Mouse (Mus musculus): ENCODE results near the gene Mgll. TPM values are rescaled to one million over a fixed set of nuclear protein-coding genes. Genes with fewer than 3 reads are reported as not detected.

The Mgll gene
- polyA plus RNA-seq, 1 experiment, result 19.9 TPM

- no peak overlapping the region for H3K27ac ChIP-seq (ENCODE audit: insufficient read depth, low read length)
- H3K4me1 ChIP-seq (ENCODE audit: control insufficient read depth, insufficient read depth, low read length), result no peaks in the 10 kb centered on the region
- no peak overlapping the region for H3K4me3 ChIP-seq (ENCODE audit: insufficient read depth, low read length)
- TF ChIP-seq CTCF (IDR thresholded peaks at IDR 0.05; ENCODE audit: borderline replicate concordance, insufficient read depth, low read length) (no peak), POLR2A (IDR thresholded peaks at IDR 0.05; ENCODE audit: low read depth, low read length) (no peak)
These were observed 32.9 kb upstream of the Mgll start for GRCm38 (mm10) chr6:88691361-88691760.

GRCm38 (mm10) chr6:88702887-88703286 lies 21.3 kb upstream of the Mgll start:
- no peak overlapping the region for H3K27ac ChIP-seq (ENCODE audit: insufficient read depth, low read length)
- no peaks in the 10 kb centered on the region for H3K4me1 ChIP-seq (ENCODE audit: control insufficient read depth, insufficient read depth, low read length)
- H3K4me3 ChIP-seq (ENCODE audit: insufficient read depth, low read length), result no peak overlapping the region
- TF ChIP-seq POLR2A (IDR thresholded peaks at IDR 0.05; ENCODE audit: low read depth, low read length) (no peak), CTCF (IDR thresholded peaks at IDR 0.05; ENCODE audit: borderline replicate concordance, insufficient read depth, low read length) (no peak)

DNA sequence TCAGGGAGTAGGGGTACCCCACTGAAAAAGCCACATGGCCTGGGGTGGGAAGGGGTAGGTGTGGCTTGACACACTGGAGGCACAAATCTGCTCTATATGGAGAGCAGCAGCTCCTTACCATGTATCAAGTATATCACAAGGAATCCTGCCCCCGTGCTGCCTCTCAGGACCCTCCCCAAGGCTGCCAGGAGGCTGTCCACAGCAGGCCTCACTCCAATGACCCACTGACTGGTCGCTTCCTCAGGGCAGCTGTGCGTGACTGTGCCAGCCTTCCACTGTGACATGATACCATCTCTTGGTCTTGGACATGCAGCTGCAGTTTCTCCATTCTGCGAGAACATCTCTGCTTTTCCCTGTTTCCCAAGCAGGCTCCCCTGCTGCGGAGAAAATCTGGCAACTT lies 20.5 kb upstream of the Mgll start:
- H3K27ac ChIP-seq (ENCODE audit: insufficient read depth, low read length), result no peak overlapping the region
- no peaks in the 10 kb centered on the region for H3K4me1 ChIP-seq (ENCODE audit: control insufficient read depth, insufficient read depth, low read length)
- H3K4me3 ChIP-seq (ENCODE audit: insufficient read depth, low read length), result no peak overlapping the region
- no peak for TF ChIP-seq POLR2A (IDR thresholded peaks at IDR 0.05; ENCODE audit: low read depth, low read length)
- no peak for TF ChIP-seq CTCF (IDR thresholded peaks at IDR 0.05; ENCODE audit: borderline replicate concordance, insufficient read depth, low read length)

- TF ChIP-seq CTCF (IDR thresholded peaks at IDR 0.05; ENCODE audit: borderline replicate concordance, insufficient read depth, low read length), result no peak
- TF ChIP-seq POLR2A (IDR thresholded peaks at IDR 0.05; ENCODE audit: low read depth, low read length), result no peak
- no peak overlapping the region for H3K4me3 ChIP-seq (ENCODE audit: insufficient read depth, low read length)
- H3K4me1 ChIP-seq (ENCODE audit: control insufficient read depth, insufficient read depth, low read length), result no peaks in the 10 kb centered on the region
- no peak overlapping the region for H3K27ac ChIP-seq (ENCODE audit: insufficient read depth, low read length)
These were observed 15.6 kb upstream of the Mgll start for GRCm38 (mm10) chr6:88708401-88709278.

- Histone ChIP-seq H3K4me1 (ENCODE audit: control insufficient read depth, insufficient read depth, low read length) (no peaks in the 10 kb centered on the region), H3K4me3 (ENCODE audit: insufficient read depth, low read length) (no peak overlapping the region), H3K27ac (ENCODE audit: insufficient read depth, low read length) (no peak overlapping the region)
- no peak for TF ChIP-seq CTCF (IDR thresholded peaks at IDR 0.05; ENCODE audit: borderline replicate concordance, insufficient read depth, low read length)
- no peak for TF ChIP-seq POLR2A (IDR thresholded peaks at IDR 0.05; ENCODE audit: low read depth, low read length)
These were observed 15.0 kb upstream of the Mgll start for GRCm38 (mm10) chr6:88709279-88709575.

DNA sequence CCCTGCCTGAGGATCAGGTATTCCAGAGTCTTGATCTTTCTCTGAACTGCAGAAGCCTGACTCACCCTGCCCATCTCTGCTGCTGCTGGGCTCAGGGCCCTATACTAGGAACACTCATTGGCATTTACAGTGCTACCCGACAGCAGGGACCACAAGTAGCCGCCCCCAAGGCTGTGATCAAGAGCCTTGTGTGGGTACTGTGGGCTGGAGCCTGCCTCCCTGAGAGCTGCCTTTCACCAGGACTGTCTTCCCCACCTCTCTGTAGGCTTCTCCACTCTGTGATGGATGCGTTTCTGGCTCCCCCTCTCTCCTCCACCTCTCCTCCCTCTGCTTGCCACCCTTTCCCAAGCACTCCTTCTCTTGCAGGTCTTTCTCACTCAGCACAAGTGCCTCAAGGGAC lies 12.9 kb upstream of the Mgll start:
- Histone ChIP-seq H3K27ac (ENCODE audit: insufficient read depth, low read length) (no peak overlapping the region), H3K4me3 (ENCODE audit: insufficient read depth, low read length) (no peak overlapping the region), H3K4me1 (ENCODE audit: control insufficient read depth, insufficient read depth, low read length) (no peaks in the 10 kb centered on the region)
- TF ChIP-seq CTCF (IDR thresholded peaks at IDR 0.05; ENCODE audit: borderline replicate concordance, insufficient read depth, low read length) (no peak), POLR2A (IDR thresholded peaks at IDR 0.05; ENCODE audit: low read depth, low read length) (no peak)

- Histone ChIP-seq H3K27ac (ENCODE audit: insufficient read depth, low read length) (no peak overlapping the region), H3K4me1 (ENCODE audit: control insufficient read depth, insufficient read depth, low read length) (no peaks in the 10 kb centered on the region), H3K4me3 (ENCODE audit: insufficient read depth, low read length) (no peak overlapping the region)
- TF ChIP-seq CTCF (IDR thresholded peaks at IDR 0.05; ENCODE audit: borderline replicate concordance, insufficient read depth, low read length) (no peak), POLR2A (IDR thresholded peaks at IDR 0.05; ENCODE audit: low read depth, low read length) (no peak)
These were observed 12.1 kb upstream of the Mgll start for GRCm38 (mm10) chr6:88712083-88712482.

DNA sequence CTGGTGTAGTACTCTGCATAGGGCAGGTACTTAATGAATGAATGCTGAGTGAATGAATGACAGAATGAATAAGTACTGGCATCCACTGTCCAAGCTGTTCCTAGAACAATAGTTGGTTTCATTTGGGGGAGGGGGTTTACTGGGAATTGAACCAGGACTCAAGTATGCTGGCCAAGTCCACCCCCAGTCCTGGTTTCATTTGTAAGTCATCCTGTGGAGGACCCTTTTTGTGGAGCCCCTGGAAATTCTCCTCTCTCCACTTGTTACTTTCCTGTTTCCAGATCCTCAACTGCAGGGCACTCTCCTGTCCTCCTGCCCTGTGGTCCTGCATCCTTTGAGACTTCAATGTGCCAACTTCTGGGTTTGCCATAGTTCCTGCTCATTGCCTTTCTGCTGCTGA lies 10.9 kb upstream of the Mgll start:
- Histone ChIP-seq H3K4me1 (ENCODE audit: control insufficient read depth, insufficient read depth, low read length) (no peaks in the 10 kb centered on the region), H3K4me3 (ENCODE audit: insufficient read depth, low read length) (no peak overlapping the region)
- TF ChIP-seq CTCF (IDR thresholded peaks at IDR 0.05; ENCODE audit: borderline replicate concordance, insufficient read depth, low read length) (no peak), POLR2A (IDR thresholded peaks at IDR 0.05; ENCODE audit: low read depth, low read length) (no peak)

DNA sequence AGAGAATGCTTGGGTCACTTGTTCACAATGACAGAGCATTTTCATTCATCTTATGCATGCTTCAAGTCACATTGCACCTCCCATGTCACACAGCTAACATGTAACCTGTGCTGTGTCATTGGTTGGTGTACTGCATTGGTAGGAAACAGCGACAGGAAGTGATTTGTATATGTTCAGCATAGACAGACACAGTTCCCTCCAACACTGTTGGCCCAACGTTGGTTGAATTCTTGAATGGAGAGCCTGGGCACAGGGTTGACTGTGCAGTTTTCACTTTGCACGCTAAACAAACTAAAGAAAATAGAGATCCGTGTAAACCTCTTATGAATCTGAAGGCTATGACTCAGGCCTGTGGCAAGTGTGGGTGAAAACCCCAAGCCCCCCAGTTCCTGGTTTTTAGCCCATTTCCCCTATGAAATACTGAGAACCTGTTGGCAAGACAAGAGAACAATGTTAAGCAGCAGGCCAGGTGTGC lies 10.0 kb upstream of the Mgll start:
- Histone ChIP-seq H3K4me1 (ENCODE audit: control insufficient read depth, insufficient read depth, low read length) (no peaks in the 10 kb centered on the region), H3K27ac (ENCODE audit: insufficient read depth, low read length) (no peak overlapping the region), H3K4me3 (ENCODE audit: insufficient read depth, low read length) (no peak overlapping the region)
- TF ChIP-seq POLR2A (IDR thresholded peaks at IDR 0.05; ENCODE audit: low read depth, low read length), result no peak
- TF ChIP-seq CTCF (IDR thresholded peaks at IDR 0.05; ENCODE audit: borderline replicate concordance, insufficient read depth, low read length), result no peak

More for the DNA sequence above, 10.9 kb upstream of the Mgll start:
- no peak overlapping the region for H3K27ac ChIP-seq (ENCODE audit: insufficient read depth, low read length)

GRCm38 (mm10) chr6:88715378-88715781 lies 8.8 kb upstream of the Mgll start:
- H3K4me1 ChIP-seq (ENCODE audit: control insufficient read depth, insufficient read depth, low read length), result no peaks in the 10 kb centered on the region
- no peak overlapping the region for H3K27ac ChIP-seq (ENCODE audit: insufficient read depth, low read length)
- TF ChIP-seq POLR2A (IDR thresholded peaks at IDR 0.05; ENCODE audit: low read depth, low read length), result no peak
- TF ChIP-seq CTCF (IDR thresholded peaks at IDR 0.05; ENCODE audit: borderline replicate concordance, insufficient read depth, low read length), result no peak
- H3K4me3 ChIP-seq (ENCODE audit: insufficient read depth, low read length), result no peak overlapping the region
